Mouse (Mus musculus) midbrain, embryonic 14.5 days (tissue): ENCODE measurements around the gene Nit2. TPM values are rescaled to one million over a fixed set of nuclear protein-coding genes. Genes with fewer than 3 reads are reported as not detected.

ENCODE experiments used
- ATAC-seq: fragments of 200-750 bp; cut with Nextera tagmentation; 2 replicates; pipeline ENCODE4 v1.8.0; 2017; ENCODE audit warnings: moderate number of reproducible peaks, moderate library complexity; ENCODE audit not compliant: low FRiP score, low TSS enrichment
- DNase-seq: peaks from one replicate; pipeline ENCODE4 v3.0.0-alpha.2; 2015
- H3K27ac ChIP-seq: fragments of 300-500 bp; sonication (generic); replicated peaks from 2 replicates; pipeline ENCODE4 v1.5.1; 2014; ENCODE audit warnings: mild to moderate bottlenecking, low read depth, low read length, moderate library complexity
- H3K27me3 ChIP-seq: fragments of 300-500 bp; sonication (generic); 2 replicates; pipeline ENCODE4 v1.6.1; 2014; ENCODE audit warnings: low read length, control low read depth, mixed read lengths; ENCODE audit not compliant: control insufficient read depth, insufficient read depth
- H3K36me3 ChIP-seq: fragments of 300-500 bp; sonication (generic); 2 replicates; pipeline ENCODE4 v1.6.1; 2014; ENCODE audit warnings: low read length, control low read depth; ENCODE audit not compliant: control insufficient read depth, insufficient read depth
- H3K4me1 ChIP-seq: fragments of 300-500 bp; sonication (generic); 2 replicates; pipeline ENCODE4 v1.6.1; 2014; ENCODE audit warnings: mild to moderate bottlenecking, antibody characterized with exemption, low read length, control low read depth; ENCODE audit not compliant: control insufficient read depth, insufficient read depth
- H3K4me2 ChIP-seq: fragments of 300-500 bp; sonication (generic); 2 replicates; pipeline ENCODE4 v1.6.1; 2014; ENCODE audit warnings: mild to moderate bottlenecking, low read length, moderate library complexity
- H3K4me3 ChIP-seq: fragments of 300-500 bp; sonication (generic); replicated peaks from 2 replicates; pipeline ENCODE4 v1.5.1; 2014; ENCODE audit warnings: low read depth, low read length
- H3K9ac ChIP-seq: fragments of 300-500 bp; sonication (generic); replicated peaks from 2 replicates; pipeline ENCODE4 v1.6.1; 2014; ENCODE audit warnings: mild to moderate bottlenecking, low read length, moderate library complexity
- H3K9me3 ChIP-seq: fragments of 300-500 bp; sonication (generic); 2 replicates; pipeline ENCODE4 v1.6.1; 2016; ENCODE audit warnings: low read length, control low read depth, mixed read lengths; ENCODE audit not compliant: control insufficient read depth
- WGBS: fragments of 180-500 bp; shearing (Covaris S2); extraction: QIAGEN DNeasy Blood & Tissue Kit; methylation state at CpG from one replicate; pipeline ENCODE4 v1.1.7; 2014; 5-methylcytosine and 5-hydroxymethylcytosine counted together
- polyA plus RNA-seq: library from polyadenylated mRNA; unstranded; fragments of >200 nt; fragmentation: Nextera tagmentation; extraction: Ambion mirVana; gene quantifications from 2 replicates; pipeline ENCODE4 v1.2.1, GENCODE M21; 2014

Nit2 gene
- polyA plus RNA-seq, result 45.3 and 49.0 TPM in 2 replicates

DNA sequence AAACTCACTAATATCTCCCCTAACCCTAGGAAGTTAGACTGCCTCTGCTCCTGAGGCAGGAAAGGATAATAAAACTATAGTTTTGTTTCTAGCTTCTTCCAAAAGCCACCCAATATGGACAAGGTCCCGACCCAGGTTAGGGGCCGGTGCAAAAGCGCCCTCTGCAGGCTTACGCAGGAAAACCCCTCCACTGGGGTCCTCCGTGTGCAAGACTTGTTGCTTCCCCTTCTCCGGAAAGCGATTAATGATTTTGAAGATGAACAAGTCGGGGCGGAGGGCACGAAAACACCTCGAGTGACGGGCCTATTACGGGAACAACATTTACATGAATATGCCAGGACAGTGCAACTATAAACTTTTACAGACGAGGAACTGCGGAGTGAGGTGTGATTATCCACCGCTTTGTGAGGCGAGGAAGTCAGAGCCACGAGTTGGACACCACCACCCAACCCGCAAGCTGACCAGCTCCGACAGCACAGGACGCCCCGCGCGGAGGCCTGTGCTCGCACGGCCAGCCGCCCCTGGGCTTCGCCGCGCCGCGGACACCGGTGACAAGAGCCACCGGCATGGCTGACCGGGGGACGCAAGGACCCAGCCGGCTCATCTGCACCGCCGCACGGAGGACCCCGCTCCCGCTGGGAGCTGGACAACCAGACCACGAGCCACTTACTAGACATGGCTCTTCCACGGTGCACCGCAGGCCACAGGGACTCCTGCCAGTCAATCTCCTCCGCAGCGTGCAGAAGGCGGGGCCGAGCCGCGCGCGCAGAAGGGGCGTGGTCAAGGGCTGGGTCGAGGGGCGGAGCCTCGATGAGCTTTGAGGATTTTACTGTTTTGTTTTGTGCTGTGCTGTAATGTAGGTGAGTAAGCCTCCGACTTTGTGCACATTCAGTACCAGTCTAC, at the start of gene Nit2:
Gene Nit2 (minus strand): TSS at position 731 of the 903 bp plus-strand sequence.
- DNase-seq (peak; percentile 94), ATAC-seq (peak; percentile 98)
- Histone ChIP-seq H3K4me1 (peaks cover 13% of the 10 kb centered on the region; the same call in 1 of the 2 replicates), H3K27me3 (no peaks in the 10 kb centered on the region), H3K9me3 (no peaks in the 10 kb centered on the region), H3K36me3 (peaks cover 26% of the 10 kb centered on the region), H3K9ac (peak within 1 kb of the TSS; percentile 70), H3K27ac (peak within 1 kb of the TSS; percentile 81), H3K4me3 (peak within 1 kb of the TSS; percentile 60), H3K4me2 (peak within 1 kb of the TSS; percentile 84)
- under 1% methylated on average over 58 of the region's 58 CpGs for WGBS

DNA sequence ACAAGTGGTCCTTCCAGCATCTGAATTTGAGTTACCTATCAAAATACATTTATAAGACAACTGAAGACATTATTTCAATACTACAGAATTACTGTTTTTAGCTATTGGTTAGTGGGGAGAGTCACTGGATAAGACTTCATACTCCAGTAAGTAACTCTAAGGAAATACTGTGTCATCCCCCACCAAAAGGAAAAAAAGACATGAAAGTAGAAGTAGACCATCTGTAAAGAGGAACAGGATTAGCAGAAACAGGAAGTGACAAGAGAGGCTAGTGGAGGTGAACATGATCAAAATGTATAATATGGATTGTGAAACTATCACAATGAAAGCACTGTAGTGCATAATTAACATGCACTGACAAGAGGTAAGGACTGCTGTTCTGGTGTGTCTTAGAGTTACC, 48.8 kb upstream of the Nit2 start:
- no peak for DNase-seq

DNA sequence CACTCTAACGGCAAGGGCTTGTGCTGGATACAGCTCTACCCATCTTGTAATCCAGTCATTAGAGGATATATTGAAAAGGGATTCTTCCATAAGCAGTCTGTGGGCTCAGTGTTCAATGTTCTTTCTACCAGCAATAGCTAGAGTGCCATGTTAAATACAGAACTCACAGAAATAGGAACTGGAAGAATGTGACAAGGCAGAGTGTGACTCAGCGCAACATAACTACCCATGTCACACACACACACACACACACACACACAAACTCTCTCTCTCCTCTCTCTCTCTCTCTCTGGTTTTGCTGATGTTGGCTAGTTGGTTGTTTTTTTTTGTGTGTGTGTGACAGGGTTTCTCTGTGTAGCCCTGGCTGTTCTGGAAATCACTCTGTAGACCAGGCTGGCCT, 43.9 kb upstream of the Nit2 start:
- no peak for ATAC-seq
- Histone ChIP-seq H3K27me3 (no peaks in the 10 kb centered on the region), H3K4me3 (no peak overlapping the region), H3K4me1 (no peaks in the 10 kb centered on the region), H3K9me3 (no peaks in the 10 kb centered on the region), H3K36me3 (peaks cover 45% of the 10 kb centered on the region), H3K9ac (no peak overlapping the region), H3K27ac (no peak overlapping the region), H3K4me2 (no peak overlapping the region)
- DNase-seq, result no peak
- 99% methylated on average over 2 of the region's 2 CpGs for WGBS

More for the DNA sequence above, 48.8 kb upstream of the Nit2 start:
- H3K9ac ChIP-seq, result no peak overlapping the region
- H3K27ac ChIP-seq, result no peak overlapping the region
- peaks cover 41% of the 10 kb centered on the region for H3K36me3 ChIP-seq
- no peaks in the 10 kb centered on the region for H3K4me1 ChIP-seq
- no peak for ATAC-seq
- H3K9me3 ChIP-seq, result no peaks in the 10 kb centered on the region
- no peaks in the 10 kb centered on the region for H3K27me3 ChIP-seq
- no peak overlapping the region for H3K4me3 ChIP-seq
- H3K4me2 ChIP-seq, result no peak overlapping the region

DNA sequence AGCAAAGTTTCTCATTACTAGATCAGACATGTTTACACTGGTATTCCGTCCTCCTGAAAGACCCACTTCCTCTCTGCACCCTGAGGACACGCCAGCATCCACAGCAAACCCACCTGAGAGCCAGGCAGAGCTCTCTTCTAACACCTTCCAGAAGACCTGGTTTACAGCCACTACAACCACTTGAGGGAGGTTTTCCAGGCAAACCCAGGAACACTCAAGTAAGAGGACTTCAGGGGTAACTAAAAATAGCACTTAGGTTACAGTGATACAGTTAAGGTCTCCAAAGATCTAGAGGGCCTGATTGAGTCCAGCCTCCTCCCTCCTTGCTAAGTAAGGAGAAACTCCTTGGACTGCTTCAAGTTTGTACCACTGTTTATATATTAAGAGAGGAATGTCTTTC, 41.2 kb upstream of the Nit2 start:
- H3K9me3 ChIP-seq, result no peaks in the 10 kb centered on the region
- no peak for ATAC-seq
- 87% methylated on average over 2 of the region's 2 CpGs for WGBS

DNA sequence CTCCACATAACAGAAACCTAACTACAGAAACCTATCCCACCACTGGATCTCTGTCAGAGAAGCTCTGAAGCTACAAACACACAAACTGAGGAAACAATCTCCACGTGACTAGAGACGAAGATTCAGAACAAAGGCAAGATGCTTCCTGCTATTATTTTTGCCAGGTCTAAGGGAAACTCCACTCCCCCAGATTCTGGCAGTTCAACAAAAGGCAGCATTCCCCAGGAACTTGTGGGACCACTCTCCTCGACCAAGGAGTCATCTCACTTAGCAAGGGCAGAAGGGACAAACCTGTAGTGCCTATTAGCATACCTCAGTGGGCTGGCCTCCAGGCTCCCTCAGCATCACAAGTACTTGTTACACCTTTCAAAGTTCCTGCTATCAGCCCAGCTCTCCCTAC, 30.1 kb upstream of the Nit2 start:
- H3K9me3 ChIP-seq, result no peaks in the 10 kb centered on the region
- H3K9ac ChIP-seq, result no peak overlapping the region
- no peaks in the 10 kb centered on the region for H3K27me3 ChIP-seq
- no peak overlapping the region for H3K27ac ChIP-seq
- H3K4me1 ChIP-seq, result no peaks in the 10 kb centered on the region
- peaks cover 34% of the 10 kb centered on the region for H3K36me3 ChIP-seq
- WGBS, result 86% methylated on average over 3 of the region's 3 CpGs
- ATAC-seq (no peak), DNase-seq (no peak)
- H3K4me2 ChIP-seq, result no peak overlapping the region
- no peak overlapping the region for H3K4me3 ChIP-seq

More for the DNA sequence above, 41.2 kb upstream of the Nit2 start:
- no peak overlapping the region for H3K27ac ChIP-seq
- no peak overlapping the region for H3K4me2 ChIP-seq
- no peak overlapping the region for H3K4me3 ChIP-seq
- H3K9ac ChIP-seq, result no peak overlapping the region
- H3K27me3 ChIP-seq, result no peaks in the 10 kb centered on the region
- H3K4me1 ChIP-seq, result no peaks in the 10 kb centered on the region
- no peak for DNase-seq
- H3K36me3 ChIP-seq, result peaks cover 42% of the 10 kb centered on the region

DNA sequence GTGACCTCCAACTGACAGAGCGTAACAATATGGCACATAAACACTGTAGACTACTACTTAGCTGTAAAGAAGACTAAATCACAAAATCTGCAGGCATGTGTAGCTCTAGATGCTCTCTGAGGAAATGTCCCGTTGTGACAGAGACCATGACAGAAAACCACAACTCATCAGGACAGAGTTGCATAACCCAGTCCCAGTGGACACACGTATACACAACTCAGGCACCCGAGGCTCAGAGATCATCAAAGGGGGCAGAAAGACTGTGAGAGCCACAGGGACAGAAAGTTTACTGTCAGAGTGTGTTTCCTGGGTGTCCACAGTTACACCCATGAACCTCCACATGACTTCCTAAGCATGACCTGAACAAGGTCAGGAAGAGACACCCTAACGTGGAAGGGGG, 29.4 kb upstream of the Nit2 start:
- WGBS, result 83% methylated on average over 5 of the region's 5 CpGs
- no peak for ATAC-seq
- Histone ChIP-seq H3K27me3 (no peaks in the 10 kb centered on the region), H3K27ac (no peak overlapping the region), H3K9me3 (no peaks in the 10 kb centered on the region), H3K4me3 (no peak overlapping the region), H3K9ac (no peak overlapping the region), H3K4me1 (no peaks in the 10 kb centered on the region), H3K36me3 (peaks cover 41% of the 10 kb centered on the region), H3K4me2 (no peak overlapping the region)
- no peak for DNase-seq

DNA sequence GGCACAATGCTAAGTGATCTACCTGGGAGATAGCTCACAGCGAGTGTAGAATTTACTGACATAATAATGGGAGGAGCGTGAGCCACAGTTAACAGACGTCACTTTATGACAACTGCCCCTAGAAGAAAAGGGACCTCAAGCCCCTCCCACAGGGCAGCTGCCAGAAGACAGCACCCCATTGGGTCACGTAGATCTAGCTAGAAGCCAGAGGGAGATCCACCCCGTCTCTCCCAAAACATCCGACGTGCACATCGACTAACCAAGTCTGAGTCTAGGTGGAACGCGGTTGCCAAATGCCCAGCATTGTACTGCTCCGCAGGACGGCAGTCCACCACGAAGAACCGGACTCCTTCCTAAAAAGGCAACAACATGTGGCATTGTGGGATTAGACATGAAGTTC, 24.1 kb upstream of the Nit2 start:
- Histone ChIP-seq H3K9me3 (no peaks in the 10 kb centered on the region), H3K9ac (no peak overlapping the region), H3K4me1 (no peaks in the 10 kb centered on the region), H3K36me3 (peaks cover 41% of the 10 kb centered on the region), H3K4me3 (no peak overlapping the region), H3K27me3 (no peaks in the 10 kb centered on the region), H3K4me2 (no peak overlapping the region), H3K27ac (no peak overlapping the region)
- DNase-seq, result no peak
- 85% methylated on average over 14 of the region's 14 CpGs for WGBS
- ATAC-seq, result no peak

DNA sequence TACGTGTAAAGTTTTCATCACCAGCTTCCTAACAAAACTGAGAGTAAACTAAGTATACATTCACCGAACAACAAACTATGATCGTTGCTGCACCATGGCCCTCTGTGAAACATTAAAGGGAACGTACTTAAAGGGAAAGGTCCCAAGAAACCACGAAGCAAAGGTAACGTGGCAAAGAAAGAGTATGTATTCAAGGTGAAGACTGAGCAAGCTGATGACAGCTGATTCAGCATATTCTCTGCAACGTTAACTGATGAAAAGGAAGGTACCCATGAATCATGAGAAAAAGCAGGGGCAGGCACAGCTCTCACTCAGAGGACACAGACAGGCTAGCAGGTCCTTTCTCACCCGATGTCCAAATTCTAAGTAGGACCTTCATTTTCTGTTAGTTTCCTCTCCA, 23.2 kb upstream of the Nit2 start:
- H3K36me3 ChIP-seq, result peaks cover 48% of the 10 kb centered on the region
- 95% methylated on average over 8 of the region's 8 CpGs for WGBS
- no peaks in the 10 kb centered on the region for H3K27me3 ChIP-seq
- no peak overlapping the region for H3K4me3 ChIP-seq
- H3K4me2 ChIP-seq, result no peak overlapping the region
- no peak overlapping the region for H3K9ac ChIP-seq
- no peak overlapping the region for H3K27ac ChIP-seq
- no peaks in the 10 kb centered on the region for H3K4me1 ChIP-seq
- ATAC-seq (no peak), DNase-seq (no peak)
- no peaks in the 10 kb centered on the region for H3K9me3 ChIP-seq

DNA sequence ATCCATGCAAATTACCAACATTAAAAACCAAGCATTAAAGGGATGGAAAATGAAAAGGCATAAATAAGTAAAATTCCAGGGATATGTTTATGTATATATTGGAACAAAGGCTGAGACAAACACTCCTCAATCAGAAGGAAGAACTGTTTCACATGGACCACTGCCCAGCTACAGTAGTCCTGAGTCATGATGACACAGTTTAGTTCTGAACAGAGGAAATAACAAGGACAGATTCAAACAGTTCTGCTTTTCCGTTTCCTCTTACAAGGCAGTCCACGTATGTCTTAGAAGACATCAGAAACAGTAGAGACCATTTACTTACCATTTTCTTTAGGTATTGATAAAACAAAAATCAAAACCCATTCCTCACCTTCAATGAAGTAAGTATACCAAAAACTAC, 22.4 kb upstream of the Nit2 start:
- H3K4me3 ChIP-seq, result no peak overlapping the region
- H3K4me1 ChIP-seq, result no peaks in the 10 kb centered on the region
- H3K27me3 ChIP-seq, result no peaks in the 10 kb centered on the region
- WGBS, result 96% methylated on average over 2 of the region's 2 CpGs
- H3K4me2 ChIP-seq, result no peak overlapping the region
- peaks cover 48% of the 10 kb centered on the region for H3K36me3 ChIP-seq
- H3K9ac ChIP-seq, result no peak overlapping the region
- ATAC-seq (no peak), DNase-seq (no peak)
- H3K9me3 ChIP-seq, result no peaks in the 10 kb centered on the region
- no peak overlapping the region for H3K27ac ChIP-seq
